ENCODE assay signal across 17 mouse cellular contexts in the genomic region with DNA sequence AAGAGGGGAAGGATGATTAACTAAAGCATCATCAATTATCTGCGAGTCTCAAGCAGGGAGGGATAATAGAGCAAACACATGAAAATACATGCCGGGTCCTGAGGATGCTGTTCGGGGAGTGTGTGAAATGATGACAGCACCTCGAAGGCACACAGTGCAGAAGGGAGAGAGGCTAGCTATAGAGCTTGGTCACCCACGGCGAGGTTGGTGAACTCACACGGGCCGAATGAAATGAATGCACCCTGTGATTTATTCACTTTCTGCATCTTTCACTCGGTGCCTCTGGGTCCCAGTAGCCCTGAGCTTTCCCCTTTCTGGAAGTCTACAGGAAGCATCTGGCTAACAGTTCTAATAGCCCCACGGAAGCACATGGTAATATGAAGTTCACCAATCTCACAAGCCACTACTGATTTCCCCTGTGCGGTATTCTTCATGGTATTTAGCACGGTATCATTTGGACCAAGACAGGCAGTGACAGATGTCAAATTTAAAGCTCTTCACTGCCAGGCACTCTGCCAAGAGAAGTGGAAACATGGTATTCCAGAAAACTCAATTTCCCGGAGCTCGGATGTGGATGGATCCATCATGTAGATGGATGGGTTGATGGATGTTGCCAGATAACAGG. TPM values are rescaled to one million over a fixed set of nuclear protein-coding genes. Genes with fewer than 3 reads are reported as not detected.
A peak's percentile ranks its signal among the peaks of the same experiment; 100 is the strongest.
DNase-seq lines count a peak whose midpoint lies in the region; ATAC-seq and TF ChIP-seq lines count a peak whose summit lies in the region.
"Had no signal": no experiment of that assay in that cellular context is flagged by ENCODE, and none has a peak within 500 bp of the region (broad histone marks: within the 10 kb centered on the region; RNA-seq: fewer than 3 reads in every experiment).

No protein-coding gene starts in this region.

- DNase-seq in midbrain, postnatal 0 days (ENCODE audit: low spot score) = no peak
- DNase-seq in layer of hippocampus, adult 2 months (ENCODE audit: low spot score in 2 of 2) = no peak
- DNase-seq in heart, postnatal 25 days (ENCODE audit: low spot score) = no peak
- no peak for DNase-seq in left cerebral cortex, adult 11 months (ENCODE audit: low spot score)
- DNase-seq: adrenal gland, adult 8-10 months; cerebellum, postnatal 14 days; gastrocnemius, postnatal 25 days; kidney, adult 18-20 months; thymus, postnatal 36 days had no signal

- H3K9me3 ChIP-seq in midbrain, embryonic 12.5 days = no peaks in the 10 kb centered on the region
- no peaks in the 10 kb centered on the region for H3K9me3 ChIP-seq in midbrain, postnatal 0 days (ENCODE audit: low read length)
- H3K9me3 ChIP-seq in forebrain, embryonic 12.5 days = no peaks in the 10 kb centered on the region
- no peaks in the 10 kb centered on the region for H3K9me3 ChIP-seq in hindbrain, embryonic 12.5 days (replicated peaks)
- no peaks in the 10 kb centered on the region for H3K9me3 ChIP-seq in neural tube, embryonic 12.5 days
- H3K9me3 ChIP-seq: heart, embryonic 10.5 days; limb, embryonic 15.5 days; liver, embryonic 15.5 days had no signal

- H3K36me3 ChIP-seq in midbrain, embryonic 12.5 days = no peaks in the 10 kb centered on the region
- H3K36me3 ChIP-seq in midbrain, postnatal 0 days (ENCODE audit: insufficient read depth, low read length) = no peaks in the 10 kb centered on the region
- H3K36me3 ChIP-seq in forebrain, embryonic 12.5 days (replicated peaks) = no peaks in the 10 kb centered on the region
- H3K36me3 ChIP-seq in hindbrain, embryonic 12.5 days = no peaks in the 10 kb centered on the region
- no peaks in the 10 kb centered on the region for H3K36me3 ChIP-seq in neural tube, embryonic 12.5 days
- H3K36me3 ChIP-seq: heart, embryonic 10.5 days; limb, embryonic 15.5 days; liver, embryonic 15.5 days had no signal

- H3K4me2 ChIP-seq in midbrain, embryonic 12.5 days (replicated peaks) = peak overlapping the region; percentile 24; the same call in 1 of the 2 replicates
- H3K4me2 ChIP-seq in midbrain, postnatal 0 days (ENCODE audit: low read depth, low read length, poor library complexity, severe bottlenecking) = no peak overlapping the region
- H3K4me2 ChIP-seq in forebrain, embryonic 12.5 days = no peak overlapping the region
- H3K4me2 ChIP-seq in hindbrain, embryonic 12.5 days (replicated peaks) = peak overlapping the region; percentile 33
- peak overlapping the region; percentile 30 for H3K4me2 ChIP-seq in neural tube, embryonic 12.5 days (replicated peaks)
- H3K4me2 ChIP-seq: limb, embryonic 15.5 days; liver, embryonic 15.5 days had no signal

- WGBS in midbrain, embryonic 12.5 days = 76% methylated on average over 14 of the region's 14 CpGs
- 56% methylated on average over 14 of the region's 14 CpGs for WGBS in midbrain, postnatal 0 days
- 64% methylated on average over 14 of the region's 14 CpGs for WGBS in forebrain, embryonic 12.5 days
- 51% methylated on average over 14 of the region's 14 CpGs for WGBS in hindbrain, embryonic 12.5 days
- WGBS in neural tube, embryonic 12.5 days = 32% methylated on average over 14 of the region's 14 CpGs

- TF ChIP-seq CTCF in midbrain, postnatal 0 days (IDR thresholded peaks at IDR 0.05) = no peak
- TF ChIP-seq CTCF in layer of hippocampus, adult 2 months (conservative IDR thresholded peaks at IDR 0.05) = no peak

- no peak for ATAC-seq in midbrain, embryonic 12.5 days (ENCODE audit: low FRiP score, low read depth)
- no peak for ATAC-seq in midbrain, postnatal 0 days (ENCODE audit: low FRiP score)
- peak; percentile 72 for ATAC-seq in forebrain, embryonic 12.5 days (ENCODE audit: low FRiP score)
- ATAC-seq in hindbrain, embryonic 12.5 days (ENCODE audit: low FRiP score) = peak; percentile 78
- peak; percentile 76 for ATAC-seq in neural tube, embryonic 12.5 days (ENCODE audit: low FRiP score, low read depth)

- no peak overlapping the region for H3K9ac ChIP-seq in midbrain, embryonic 12.5 days (replicated peaks)
- no peak overlapping the region for H3K9ac ChIP-seq in midbrain, postnatal 0 days (replicated peaks; ENCODE audit: low read length, poor library complexity, severe bottlenecking)
- no peak overlapping the region for H3K9ac ChIP-seq in forebrain, embryonic 12.5 days
- H3K9ac ChIP-seq in hindbrain, embryonic 12.5 days = no peak overlapping the region
- no peak overlapping the region for H3K9ac ChIP-seq in neural tube, embryonic 12.5 days
- H3K9ac ChIP-seq: limb, embryonic 15.5 days; liver, embryonic 15.5 days had no signal

- H3K27me3 ChIP-seq in midbrain, embryonic 12.5 days = peaks cover 75% of the 10 kb centered on the region
- no peaks in the 10 kb centered on the region; the same call in 1 of the 2 replicates for H3K27me3 ChIP-seq in midbrain, postnatal 0 days (ENCODE audit: insufficient read depth, low read length)
- H3K27me3 ChIP-seq in forebrain, embryonic 12.5 days = peaks cover 55% of the 10 kb centered on the region
- peaks cover 3% of the 10 kb centered on the region; the same call in 1 of the 2 replicates for H3K27me3 ChIP-seq in hindbrain, embryonic 12.5 days
- peaks cover 21% of the 10 kb centered on the region for H3K27me3 ChIP-seq in neural tube, embryonic 12.5 days (replicated peaks)
- H3K27me3 ChIP-seq: liver, embryonic 15.5 days had no signal

- intact Hi-C loops in heart, postnatal 25 days (cut with DNase I) = no loop called here

- H3K4me1 ChIP-seq in midbrain, embryonic 12.5 days = peaks cover 12% of the 10 kb centered on the region
- no peaks in the 10 kb centered on the region for H3K4me1 ChIP-seq in midbrain, postnatal 0 days (ENCODE audit: insufficient read depth, low read length)
- peaks cover 10% of the 10 kb centered on the region for H3K4me1 ChIP-seq in forebrain, embryonic 12.5 days
- peaks cover 10% of the 10 kb centered on the region for H3K4me1 ChIP-seq in hindbrain, embryonic 12.5 days
- peaks cover 12% of the 10 kb centered on the region for H3K4me1 ChIP-seq in neural tube, embryonic 12.5 days
- H3K4me1 ChIP-seq: limb, embryonic 15.5 days; liver, embryonic 15.5 days had no signal

- no peak overlapping the region for H3K4me3 ChIP-seq in midbrain, embryonic 12.5 days
- no peak overlapping the region for H3K4me3 ChIP-seq in midbrain, postnatal 0 days (ENCODE audit: low read depth, low read length)
- no peak overlapping the region for H3K4me3 ChIP-seq in forebrain, embryonic 12.5 days (replicated peaks)
- H3K4me3 ChIP-seq in hindbrain, embryonic 12.5 days = no peak overlapping the region
- H3K4me3 ChIP-seq in neural tube, embryonic 12.5 days = no peak overlapping the region
- H3K4me3 ChIP-seq in layer of hippocampus, adult 2 months = no peak overlapping the region
- H3K4me3 ChIP-seq: heart, embryonic 10.5 days; limb, embryonic 15.5 days; liver, embryonic 15.5 days had no signal

- 0 out of 2 replicates have a peak overlapping the region, but pooled peaks have one; percentile 36 for H3K27ac ChIP-seq in midbrain, embryonic 12.5 days (replicated peaks)
- no peak overlapping the region for H3K27ac ChIP-seq in midbrain, postnatal 0 days (ENCODE audit: low read depth, low read length)
- no peak overlapping the region for H3K27ac ChIP-seq in forebrain, embryonic 12.5 days
- H3K27ac ChIP-seq in hindbrain, embryonic 12.5 days = peak overlapping the region; percentile 48; the same call in 1 of the 2 replicates
- no peak overlapping the region for H3K27ac ChIP-seq in neural tube, embryonic 12.5 days
- H3K27ac ChIP-seq in layer of hippocampus, adult 2 months = no peak overlapping the region
- H3K27ac ChIP-seq: heart, embryonic 10.5 days; kidney, postnatal 0 days; limb, embryonic 15.5 days; liver, embryonic 15.5 days had no signal

RNA-seq across cellular contexts. Expression of gene Alpk1, which starts 50.7 kb away (rescaled TPM):
- polyA plus RNA-seq in midbrain, embryonic 12.5 days (2016; fragmentation: Nextera tagmentation; extraction: Ambion mirVana) = 1.0 and 1.4 TPM in 2 replicates
- total RNA-seq in midbrain, postnatal 0 days (2014; rRNA removed) = 0.60 and 0.99 TPM in 2 replicates
- polyA plus RNA-seq in midbrain, postnatal 0 days (2015; fragmentation: Nextera tagmentation; extraction: Ambion mirVana) = 0.20 and 0.25 TPM in 2 replicates
- 1.6 and 2.2 TPM in 2 replicates for polyA plus RNA-seq in forebrain, embryonic 12.5 days (2016; fragmentation: Nextera tagmentation; extraction: Ambion mirVana)
- 1.5 and 1.6 TPM in 2 replicates for polyA plus RNA-seq in hindbrain, embryonic 12.5 days (2016; fragmentation: Nextera tagmentation; extraction: Ambion mirVana)
- 1.3 and 1.7 TPM in 2 replicates for polyA plus RNA-seq in neural tube, embryonic 12.5 days (2016; fragmentation: Nextera tagmentation; extraction: Ambion mirVana)
- 10 to 100 TPM in 1 of 2 experiments, 1 to 10 TPM in 1; 10.0 to 11.0 TPM for total RNA-seq in layer of hippocampus, adult 2 months (2021)
- 1 to 10 TPM; 2.4 to 3.9 TPM for total RNA-seq in heart, postnatal 25 days (2021)

RNA-seq across cellular contexts. Expression of gene Tifa, which starts 60.0 kb away (rescaled TPM):
- polyA plus RNA-seq in midbrain, embryonic 12.5 days (2016; fragmentation: Nextera tagmentation; extraction: Ambion mirVana) = 3.4 and 5.5 TPM in 2 replicates
- 1.4 and 2.6 TPM in 2 replicates for total RNA-seq in midbrain, postnatal 0 days (2014; rRNA removed)
- polyA plus RNA-seq in midbrain, postnatal 0 days (2015; fragmentation: Nextera tagmentation; extraction: Ambion mirVana) = 2.6 and 2.9 TPM in 2 replicates
- 3.8 and 4.2 TPM in 2 replicates for polyA plus RNA-seq in forebrain, embryonic 12.5 days (2016; fragmentation: Nextera tagmentation; extraction: Ambion mirVana)
- polyA plus RNA-seq in hindbrain, embryonic 12.5 days (2016; fragmentation: Nextera tagmentation; extraction: Ambion mirVana) = 3.4 and 3.7 TPM in 2 replicates
- polyA plus RNA-seq in neural tube, embryonic 12.5 days (2016; fragmentation: Nextera tagmentation; extraction: Ambion mirVana) = 3.0 and 3.1 TPM in 2 replicates
- 1 to 10 TPM; 6.2 to 6.9 TPM for total RNA-seq in layer of hippocampus, adult 2 months (2021)
- 1 to 10 TPM; 2.0 to 2.2 TPM for total RNA-seq in heart, postnatal 25 days (2021)

Comparison
In these comparisons a context has a peak if more than half of its experiments do, and no peak if none do; other contexts are left out.
1. H3K27ac ChIP-seq: peak in midbrain, embryonic 12.5 days (single experiment) and hindbrain, embryonic 12.5 days (single experiment); none in midbrain, postnatal 0 days (single experiment), forebrain, embryonic 12.5 days (single experiment), neural tube, embryonic 12.5 days (single experiment) and layer of hippocampus, adult 2 months (single experiment).
2. H3K4me2 ChIP-seq: peak in midbrain, embryonic 12.5 days (single experiment), hindbrain, embryonic 12.5 days (single experiment) and neural tube, embryonic 12.5 days (single experiment); none in midbrain, postnatal 0 days (single experiment) and forebrain, embryonic 12.5 days (single experiment).
3. ATAC-seq: peak in forebrain, embryonic 12.5 days (single experiment), hindbrain, embryonic 12.5 days (single experiment) and neural tube, embryonic 12.5 days (single experiment); none in midbrain, embryonic 12.5 days (single experiment) and midbrain, postnatal 0 days (single experiment).